Mouse (Mus musculus) layer of hippocampus, adult 9-10 months (tissue): Measurements from ENCODE around the gene Hrk.

Experiments used
- DNase-seq: peaks from one replicate; pipeline ENCODE4 v3.0.0; 2022; ENCODE audit warnings: low spot score

Hrk gene

GRCm38 (mm10) chr5:118223142-118223757, 58.8 kb downstream of the Hrk start:
- no peak for DNase-seq

GRCm38 (mm10) chr5:118230071-118230611, 65.7 kb downstream of the Hrk start:
- DNase-seq = no peak

- DNase-seq = no peak
Measured at GRCm38 (mm10) chr5:118236891-118237290, 72.4 kb downstream of the Hrk start.
